Mouse (Mus musculus): ENCODE results near the gene Hoxd12.

DNA sequence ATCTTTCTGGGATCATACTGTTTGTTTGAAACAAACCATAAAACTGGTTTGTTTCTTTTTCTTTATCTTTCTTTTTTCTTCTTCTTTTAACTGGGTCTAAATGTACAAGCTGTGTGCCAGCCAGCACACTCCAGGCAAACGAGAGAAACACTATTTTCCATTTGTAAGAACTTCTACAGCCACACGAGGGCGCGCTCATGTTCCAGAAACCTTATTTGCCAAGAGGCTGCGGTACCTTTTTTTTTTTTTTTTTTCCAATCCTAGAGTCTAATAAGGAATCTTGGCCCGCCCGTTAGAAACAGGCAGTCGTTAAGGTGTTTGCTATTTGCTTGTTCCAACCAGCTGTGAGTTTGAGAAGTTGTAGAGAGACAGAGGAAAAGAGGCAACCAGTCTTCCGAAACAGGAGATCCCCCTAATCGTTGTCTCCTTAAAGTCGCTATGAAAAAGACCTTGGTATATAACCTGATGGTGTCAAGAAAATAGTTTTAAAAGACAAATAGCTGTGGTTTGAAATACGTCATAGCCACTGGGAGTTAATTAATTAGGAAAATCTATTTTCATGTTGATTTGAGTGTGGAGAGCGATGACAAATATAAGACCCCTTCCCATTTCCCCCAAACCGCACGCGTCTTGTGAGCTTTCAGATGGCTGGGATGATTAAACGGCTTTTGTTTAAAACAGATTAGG, 11.6 kb downstream of the Hoxd12 start:
- TF ChIP-seq CTCF (IDR thresholded peaks at IDR 0.05; ENCODE audit: extremely low read depth, insufficient read depth, low read length) (peak; percentile 40), POLR2A (IDR thresholded peaks at IDR 0.05; ENCODE audit: extremely low read depth, insufficient read depth, low read length) (no peak)

Data from cortical plate, adult 2 months (tissue).